Mouse (Mus musculus) limb, embryonic 14.5 days (tissue): Measurements from ENCODE around the gene Rab8b. TPM values are rescaled to one million over a fixed set of nuclear protein-coding genes. Genes with fewer than 3 reads are reported as not detected.
"Not testable (repeated sequence)": the region's sequence is repeated elsewhere in the genome, so short reads cannot be mapped to it uniquely, and the experiment has no call there.

Experiments used
- ATAC-seq: fragments of 200-750 bp; cut with Nextera tagmentation; 2 replicates; pipeline ENCODE4 v1.8.0; 2017; ENCODE audit warnings: low read depth, moderate number of reproducible peaks, moderate TSS enrichment; ENCODE audit not compliant: low FRiP score
- DNase-seq: peaks from one replicate; pipeline ENCODE4 v3.0.0-alpha.2; 2015; ENCODE audit warnings: low spot score
- H3K27ac ChIP-seq: fragments of 300-500 bp; sonication (generic); replicated peaks from 2 replicates; pipeline ENCODE4 v1.5.1; 2014; ENCODE audit warnings: low read depth, mild to moderate bottlenecking, low read length, moderate library complexity, mixed read lengths
- H3K27me3 ChIP-seq: fragments of 300-500 bp; sonication (generic); 2 replicates; pipeline ENCODE4 v1.6.1; 2014; ENCODE audit warnings: low read length, mixed read lengths; ENCODE audit not compliant: control insufficient read depth, insufficient read depth
- H3K36me3 ChIP-seq: fragments of 300-500 bp; sonication (generic); 2 replicates; pipeline ENCODE4 v1.6.1; 2014; ENCODE audit warnings: mild to moderate bottlenecking, low read length, moderate library complexity, mixed read lengths; ENCODE audit not compliant: control insufficient read depth, insufficient read depth
- H3K4me1 ChIP-seq: fragments of 300-500 bp; sonication (generic); 2 replicates; pipeline ENCODE4 v1.6.1; 2014; ENCODE audit warnings: antibody characterized with exemption, low read length, mixed read lengths; ENCODE audit not compliant: control insufficient read depth, insufficient read depth
- H3K4me2 ChIP-seq: fragments of 300-500 bp; sonication (generic); replicated peaks from 2 replicates; pipeline ENCODE4 v1.6.1; 2014; ENCODE audit warnings: low read depth, mild to moderate bottlenecking, low read length, moderate library complexity; ENCODE audit not compliant: severe bottlenecking
- H3K4me3 ChIP-seq: fragments of 300-500 bp; sonication (generic); replicated peaks from 2 replicates; pipeline ENCODE4 v1.5.1; 2014; ENCODE audit warnings: low read length
- H3K9ac ChIP-seq: fragments of 300-500 bp; sonication (generic); 2 replicates; pipeline ENCODE4 v1.6.1; 2014; ENCODE audit warnings: mild to moderate bottlenecking, low read depth, low read length, moderate library complexity; ENCODE audit not compliant: severe bottlenecking
- H3K9me3 ChIP-seq: fragments of 300-500 bp; sonication (generic); 2 replicates; pipeline ENCODE4 v1.6.1; 2016; ENCODE audit warnings: low read length; ENCODE audit not compliant: control insufficient read depth
- POLR2A ChIP-seq: fragments of 200-500 bp; IDR thresholded peaks from 2 replicates; pipeline ENCODE4 v1.8.0; 2012; ENCODE audit warnings: inconsistent platforms, mild to moderate bottlenecking, moderate library complexity, borderline replicate concordance; ENCODE audit not compliant: insufficient read depth, insufficient read length; ENCODE audit errors: extremely low read depth
- WGBS: fragments of 180-500 bp; shearing (Covaris S2); extraction: QIAGEN DNeasy Blood & Tissue Kit; methylation state at CpG from one replicate; pipeline ENCODE4 v1.1.7; 2014; 5-methylcytosine and 5-hydroxymethylcytosine counted together
- polyA plus RNA-seq, 2 experiments: library from polyadenylated mRNA; depleted of rRNA in 1 of 2; stranded (reverse) in 1 of 2; unstranded in 1 of 2; fragments of >200 nt; fragmentation: Nextera tagmentation in 1 of 2; extraction: Ambion mirVana in 1 of 2; gene quantifications; 2 replicates each; pipeline versions ENCODE4 v1.2.1 to v1.2.3; 2012 to 2014

The Rab8b gene
- polyA plus RNA-seq, 2 experiments = 14.3 to 15.4 TPM

- peaks cover 10% of the 10 kb centered on the region for H3K4me1 ChIP-seq
- H3K4me2 ChIP-seq = no peak overlapping the region
- DNase-seq (no peak), ATAC-seq (no peak)
- 79% methylated on average over 8 of the region's 8 CpGs for WGBS
- H3K27me3 ChIP-seq = no peaks in the 10 kb centered on the region
- H3K36me3 ChIP-seq = no peaks in the 10 kb centered on the region
- no peaks in the 10 kb centered on the region for H3K9me3 ChIP-seq
- H3K9ac ChIP-seq = no peak overlapping the region
- no peak for TF ChIP-seq POLR2A
- 0 out of 2 replicates have a peak overlapping the region, but pooled peaks have one; percentile 13 for H3K27ac ChIP-seq
- H3K4me3 ChIP-seq = no peak overlapping the region
Observed at GRCm38 (mm10) chr9:66917216-66917891, 2.1 kb downstream of the Rab8b start.

- H3K4me1 ChIP-seq = peaks cover 10% of the 10 kb centered on the region
- H3K36me3 ChIP-seq = no peaks in the 10 kb centered on the region
- H3K9me3 ChIP-seq = no peaks in the 10 kb centered on the region
- H3K4me3 ChIP-seq = no peak overlapping the region
- H3K9ac ChIP-seq = no peak overlapping the region
- no peak for ATAC-seq
- H3K4me2 ChIP-seq = no peak overlapping the region
- H3K27ac ChIP-seq = no peak overlapping the region
- WGBS = 86% methylated on average over 9 of the region's 9 CpGs
- DNase-seq = no peak
- H3K27me3 ChIP-seq = no peaks in the 10 kb centered on the region
- no peak for TF ChIP-seq POLR2A
Observed at GRCm38 (mm10) chr9:66915869-66916785, 3.4 kb downstream of the Rab8b start.

GRCm38 (mm10) chr9:66915401-66915800 lies 4.1 kb downstream of the Rab8b start:
- 88% methylated on average over 5 of the region's 5 CpGs for WGBS
- peaks cover 10% of the 10 kb centered on the region for H3K4me1 ChIP-seq

GRCm38 (mm10) chr9:66914540-66914939 lies 4.9 kb downstream of the Rab8b start:
- ATAC-seq (no peak), DNase-seq (no peak)
- H3K9ac ChIP-seq = no peak overlapping the region
- no peaks in the 10 kb centered on the region for H3K9me3 ChIP-seq
- H3K27me3 ChIP-seq = no peaks in the 10 kb centered on the region
- H3K27ac ChIP-seq = no peak overlapping the region
- WGBS = 97% methylated on average over 3 of the region's 3 CpGs
- TF ChIP-seq POLR2A = no peak
- H3K4me3 ChIP-seq = no peak overlapping the region
- H3K36me3 ChIP-seq = no peaks in the 10 kb centered on the region
- no peak overlapping the region for H3K4me2 ChIP-seq
- peaks cover 10% of the 10 kb centered on the region for H3K4me1 ChIP-seq

More at GRCm38 (mm10) chr9:66915401-66915800, 4.1 kb downstream of the Rab8b start:
- H3K36me3 ChIP-seq = no peaks in the 10 kb centered on the region
- TF ChIP-seq POLR2A = no peak
- H3K4me3 ChIP-seq = no peak overlapping the region
- H3K9ac ChIP-seq = no peak overlapping the region
- H3K4me2 ChIP-seq = no peak overlapping the region
- no peaks in the 10 kb centered on the region for H3K9me3 ChIP-seq
- H3K27ac ChIP-seq = no peak overlapping the region
- no peak for ATAC-seq
- no peak for DNase-seq
- H3K27me3 ChIP-seq = no peaks in the 10 kb centered on the region

- H3K4me2 ChIP-seq, H3K4me1 ChIP-seq, ATAC-seq, H3K36me3 ChIP-seq, DNase-seq, H3K9ac ChIP-seq, H3K4me3 ChIP-seq, H3K27me3 ChIP-seq, H3K27ac ChIP-seq, H3K9me3 ChIP-seq: not testable (repeated sequence)
- 88% methylated on average over 5 of the region's 5 CpGs for WGBS
Observed at GRCm38 (mm10) chr9:66913254-66913934, 6.1 kb downstream of the Rab8b start.
